Mouse (Mus musculus) MEL (cell line): ENCODE data around the gene St3gal2. TPM values are rescaled to one million over a fixed set of nuclear protein-coding genes. Genes with fewer than 3 reads are reported as not detected.
"Not testable (repeated sequence)": the region's sequence is repeated elsewhere in the genome, so short reads cannot be mapped to it uniquely, and the experiment has no call there.

Source experiments
- DNase-seq: peaks from one replicate; pipeline ENCODE4 v3.0.0; 2011; ENCODE audit warnings: low read depth, low spot score
- H3K27ac ChIP-seq: 2 replicates; pipeline ENCODE4 v1.5.1; 2012; ENCODE audit warnings: low read depth, mild to moderate bottlenecking, control low read depth, low read length, moderate library complexity; ENCODE audit not compliant: control insufficient read depth
- H3K27me3 ChIP-seq, 2 experiments: fragments of 150-350 bp in 1 of 2; sonication (generic) in 1 of 2; 2 replicates each; pipeline ENCODE4 v1.6.1; 2012; ENCODE audit warnings: low read length in 2 of 2, mild to moderate bottlenecking in 2 of 2, improper control_type of control experiment in 1 of 2, moderate library complexity in 1 of 2; ENCODE audit not compliant: insufficient read depth in 2 of 2, control insufficient read depth in 1 of 2
- H3K36me3 ChIP-seq, 2 experiments: 2 replicates each; pipeline ENCODE4 v1.6.1; 2012 to 2014; ENCODE audit warnings: low read length in 2 of 2, improper control_type of control experiment in 1 of 2, inconsistent platforms in 1 of 2, mild to moderate bottlenecking in 1 of 2; ENCODE audit not compliant: insufficient read depth in 2 of 2, control insufficient read depth in 1 of 2
- H3K4me1 ChIP-seq, 2 experiments: fragments of 150-350 bp in 1 of 2; sonication (generic) in 1 of 2; 2 replicates each; pipeline ENCODE4 v1.6.1; 2012; ENCODE audit warnings: low read length in 2 of 2, improper control_type of control experiment in 1 of 2, mild to moderate bottlenecking in 1 of 2; ENCODE audit not compliant: insufficient read depth in 2 of 2, control insufficient read depth in 1 of 2
- H3K4me3 ChIP-seq, 2 experiments: fragments of 150-350 bp in 1 of 2; sonication (generic) in 1 of 2; 2 replicates each; pipeline ENCODE4 v1.5.1; 2012; ENCODE audit warnings: low read depth in 2 of 2, low read length in 2 of 2, mild to moderate bottlenecking in 2 of 2, moderate library complexity in 2 of 2, control low read depth in 1 of 2, improper control_type of control experiment in 1 of 2; ENCODE audit not compliant: control insufficient read depth in 1 of 2, insufficient read depth in 1 of 2
- H3K79me2 ChIP-seq: 2 replicates; pipeline ENCODE4 v1.6.1; 2012; ENCODE audit warnings: mild to moderate bottlenecking, low read length, moderate library complexity; ENCODE audit not compliant: control insufficient read depth, poor library complexity, insufficient read depth
- H3K9ac ChIP-seq: 2 replicates; pipeline ENCODE4 v1.6.1; 2012; ENCODE audit warnings: low read depth, mild to moderate bottlenecking, control low read depth, low read length, moderate library complexity; ENCODE audit not compliant: control insufficient read depth, poor library complexity, severe bottlenecking
- H3K9me3 ChIP-seq: fragments of 150-350 bp; sonication (generic); replicated peaks from 2 replicates; pipeline ENCODE4 v1.6.1; 2012; ENCODE audit warnings: mild to moderate bottlenecking, low read length, improper control_type of control experiment, moderate library complexity; ENCODE audit not compliant: insufficient read depth
- GATA1 ChIP-seq: IDR thresholded peaks from 2 replicates; pipeline ENCODE4 v1.6.1; 2011; ENCODE audit warnings: low read depth, low read length, improper control_type of control experiment
- HCFC1 ChIP-seq: IDR thresholded peaks from 2 replicates; pipeline ENCODE4 v1.6.1; 2012; ENCODE audit warnings: low read depth, mild to moderate bottlenecking, inconsistent platforms, low read length, improper control_type of control experiment, moderate library complexity
- KAT2A ChIP-seq: conservative IDR thresholded peaks from 2 replicates; pipeline ENCODE4 v1.6.1; 2012; ENCODE audit warnings: low read depth, low read length, improper control_type of control experiment, inconsistent platforms
- MEF2A ChIP-seq: IDR thresholded peaks from 2 replicates; pipeline ENCODE4 v1.6.1; 2014; ENCODE audit warnings: low read depth, mild to moderate bottlenecking, inconsistent platforms, low read length, improper control_type of control experiment; ENCODE audit not compliant: poor library complexity, insufficient replicate concordance, severe bottlenecking; ENCODE audit errors: extremely low read depth
- MXI1 ChIP-seq: IDR thresholded peaks from 2 replicates; pipeline ENCODE4 v1.6.1; 2011; ENCODE audit warnings: mild to moderate bottlenecking, low read depth, low read length, improper control_type of control experiment
- POLR2A ChIP-seq, 2 experiments: IDR thresholded peaks; 2 replicates each; pipeline ENCODE4 v1.6.1; 2011 to 2012; ENCODE audit warnings: low read length in 2 of 2, mild to moderate bottlenecking in 2 of 2, control low read depth in 1 of 2, improper control_type of control experiment in 1 of 2, low read depth in 1 of 2, moderate library complexity in 1 of 2; ENCODE audit not compliant: control insufficient read depth in 1 of 2, insufficient read depth in 1 of 2, poor library complexity in 1 of 2
- SIN3A ChIP-seq: IDR thresholded peaks from 2 replicates; pipeline ENCODE4 v1.6.1; 2012; ENCODE audit warnings: low read length, improper control_type of control experiment, inconsistent platforms
- TCF12 ChIP-seq: IDR thresholded peaks from 2 replicates; pipeline ENCODE4 v1.6.1; 2014; ENCODE audit warnings: low read depth, mild to moderate bottlenecking, inconsistent platforms, low read length, improper control_type of control experiment, moderate library complexity
- USF2 ChIP-seq, 2 experiments: IDR thresholded peaks; 2 replicates each; pipeline ENCODE4 v1.6.1; 2011 to 2012; ENCODE audit warnings: improper control_type of control experiment in 2 of 2, low read length in 2 of 2, borderline replicate concordance in 1 of 2, inconsistent platforms in 1 of 2, low read depth in 1 of 2, mild to moderate bottlenecking in 1 of 2; ENCODE audit not compliant: insufficient read depth in 1 of 2
- polyA plus RNA-seq, 2 experiments: library from polyadenylated mRNA; stranded (reverse) in 1 of 2; unstranded in 1 of 2; fragments of >175 nt in 1 of 2; fragments of >200 nt in 1 of 2; gene quantifications; 2 replicates each; pipeline versions ENCODE4 v1.2.1 to v1.2.4; 2012; ENCODE audit warnings: low replicate concordance in 2 of 2, low read depth in 1 of 2; ENCODE audit not compliant: insufficient read length in 2 of 2, insufficient read depth in 1 of 2, missing spikeins in 1 of 2
- total RNA-seq: library from RNA; depleted of rRNA; stranded (reverse); fragments of 300-350 nt; gene quantifications from 2 replicates; pipeline ENCODE4 v1.2.3, GENCODE M21; 2012

The St3gal2 gene
- total and polyA plus RNA-seq, 3 experiments = 5.2 to 18.0 TPM; not detected in 1

- no peak for DNase-seq
- H3K27me3 ChIP-seq = no peaks in the 10 kb centered on the region
- no peak overlapping the region for H3K9ac ChIP-seq
- no peaks in the 10 kb centered on the region for H3K79me2 ChIP-seq
- no peak overlapping the region for H3K4me3 ChIP-seq
- no peak for TF ChIP-seq MXI1
- TF ChIP-seq TCF12 = no peak
- TF ChIP-seq KAT2A = no peak
- no peak for TF ChIP-seq GATA1
- no peak for TF ChIP-seq HCFC1
- TF ChIP-seq POLR2A (IDR thresholded peaks at IDR 0.05; ENCODE audit: control insufficient read depth in 1 of 2, insufficient read depth in 1 of 2, low read depth in 1 of 2, low read length in 2 of 2, poor library complexity in 1 of 2) = no peak
- TF ChIP-seq USF2 (IDR thresholded peaks at IDR 0.05; ENCODE audit: borderline replicate concordance in 1 of 2, insufficient read depth in 1 of 2, low read depth in 1 of 2, low read length in 2 of 2) = no peak
- no peak for TF ChIP-seq SIN3A
- no peak for TF ChIP-seq MEF2A
- peaks cover 6 to 13% of the 10 kb centered on the region in 2 experiments; a peak in 3 of 4 replicates for H3K36me3 ChIP-seq
- H3K9me3 ChIP-seq = no peaks in the 10 kb centered on the region
- H3K4me1 ChIP-seq = peaks cover 4 to 16% of the 10 kb centered on the region in 2 experiments
- no peak overlapping the region for H3K27ac ChIP-seq
These were observed 50.4 kb downstream of the St3gal2 start for GRCm38 (mm10) chr8:110969910-110970770.

GRCm38 (mm10) chr8:110976532-110976931, 56.8 kb downstream of the St3gal2 start:
- H3K27ac ChIP-seq, H3K4me1 ChIP-seq, H3K9ac ChIP-seq, H3K27me3 ChIP-seq, DNase-seq, H3K9me3 ChIP-seq, H3K4me3 ChIP-seq, H3K79me2 ChIP-seq: not testable (repeated sequence)
- peaks cover 2 to 14% of the 10 kb centered on the region in 2 experiments for H3K36me3 ChIP-seq

- H3K36me3 ChIP-seq = peaks cover 12 to 17% of the 10 kb centered on the region in 2 experiments
These were observed 58.3 kb downstream of the St3gal2 start for GRCm38 (mm10) chr8:110977987-110978386.

More at GRCm38 (mm10) chr8:110977987-110978386, 58.3 kb downstream of the St3gal2 start:
- H3K27ac ChIP-seq, H3K9ac ChIP-seq, H3K4me3 ChIP-seq, DNase-seq, H3K27me3 ChIP-seq, H3K9me3 ChIP-seq, H3K4me1 ChIP-seq, H3K79me2 ChIP-seq: not testable (repeated sequence)
